Comparison of ENCODE assay signal across 14 mouse cellular contexts in genomic region chr1:144353320-144353719, GRCm38 (mm10).
DNase-seq lines count a peak whose midpoint lies in the region; ATAC-seq and TF ChIP-seq lines count a peak whose summit lies in the region.
"Had no signal": no experiment of that assay in that cellular context is flagged by ENCODE, and none has a peak within 500 bp of the region (broad histone marks: within the 10 kb centered on the region; RNA-seq: fewer than 3 reads in every experiment).

No protein-coding gene starts in this region.

- TF ChIP-seq RAD21 in MEL (IDR thresholded peaks at IDR 0.05; ENCODE audit: low read depth, low read length), result peak; percentile 87

- no peaks in the 10 kb centered on the region for H3K4me1 ChIP-seq in hindbrain, embryonic 14.5 days (replicated peaks; ENCODE audit: control insufficient read depth, insufficient read depth, low read length)
- H3K4me1 ChIP-seq in hindbrain, embryonic 10.5 days (replicated peaks), result no peaks in the 10 kb centered on the region
- no peaks in the 10 kb centered on the region for H3K4me1 ChIP-seq in MEL (ENCODE audit: control insufficient read depth in 1 of 2, insufficient read depth in 2 of 2, low read length in 2 of 2)

- H3K27ac ChIP-seq in hindbrain, embryonic 14.5 days, result no peak overlapping the region
- no peak overlapping the region for H3K27ac ChIP-seq in hindbrain, embryonic 10.5 days
- H3K27ac ChIP-seq in MEL (ENCODE audit: control insufficient read depth, low read depth, low read length), result no peak overlapping the region

- peak; percentile 33 for DNase-seq in hindbrain, embryonic 14.5 days (ENCODE audit: low spot score)
- DNase-seq in hindbrain, embryonic 10.5 days (ENCODE audit: low spot score), result no peak
- DNase-seq in lung, postnatal 25 days (ENCODE audit: low spot score), result peak; percentile 6
- no peak for DNase-seq in lung, postnatal 4 days
- peak; percentile 48 for DNase-seq in MEL (ENCODE audit: low read depth, low spot score)
- no peak for DNase-seq in T-cell, adult 2 months (ENCODE audit: low spot score)
- no peak for DNase-seq in urinary bladder, adult 2 months (ENCODE audit: low spot score)
- DNase-seq: cerebellum, adult 9-11 months; gastrocnemius, postnatal 14 days; left cerebral cortex, postnatal 4 days; thymus, postnatal 14 days had no signal

- no peak for TF ChIP-seq POLR2A in MEL (IDR thresholded peaks at IDR 0.05; ENCODE audit: control insufficient read depth in 1 of 2, insufficient read depth in 1 of 2, low read depth in 1 of 2, low read length in 2 of 2, poor library complexity in 1 of 2)

- no peak overlapping the region for H3K4me3 ChIP-seq in hindbrain, embryonic 14.5 days (replicated peaks; ENCODE audit: low read length)
- H3K4me3 ChIP-seq in hindbrain, embryonic 10.5 days, result no peak overlapping the region
- no peak overlapping the region for H3K4me3 ChIP-seq in MEL (ENCODE audit: control insufficient read depth in 1 of 2, insufficient read depth in 1 of 2, low read depth in 2 of 2, low read length in 2 of 2)
- H3K4me3 ChIP-seq: myocyte had no signal

- H3K79me2 ChIP-seq in MEL (ENCODE audit: control insufficient read depth, insufficient read depth, low read length, poor library complexity), result no peaks in the 10 kb centered on the region

- no peak overlapping the region for H3K9ac ChIP-seq in hindbrain, embryonic 14.5 days
- H3K9ac ChIP-seq in MEL (ENCODE audit: control insufficient read depth, low read depth, low read length, poor library complexity, severe bottlenecking), result no peak overlapping the region

- no peak for ATAC-seq in hindbrain, embryonic 14.5 days (ENCODE audit: low FRiP score)
- ATAC-seq in megakaryocyte progenitor cell, adult 5-6 weeks (replicated peaks; ENCODE audit: poor library complexity), result peak; percentile 73
- ATAC-seq: intestine, embryonic 16.5 days had no signal

- H3K4me2 ChIP-seq in hindbrain, embryonic 14.5 days (replicated peaks), result no peak overlapping the region

- no peaks in the 10 kb centered on the region for H3K27me3 ChIP-seq in hindbrain, embryonic 14.5 days (ENCODE audit: control insufficient read depth, insufficient read depth, low read length)
- H3K27me3 ChIP-seq in hindbrain, embryonic 10.5 days (ENCODE audit: insufficient read depth, poor library complexity, severe bottlenecking), result no peaks in the 10 kb centered on the region
- H3K27me3 ChIP-seq in MEL (ENCODE audit: control insufficient read depth in 1 of 2, insufficient read depth in 2 of 2, low read length in 2 of 2), result no peaks in the 10 kb centered on the region

- peak in 1 of 3 experiments; percentile 78; a peak in 2 of 6 replicates for TF ChIP-seq CTCF in MEL (IDR thresholded peaks at IDR 0.05 in 2 of 3, conservative IDR thresholded peaks at IDR 0.05 in 1 of 3; ENCODE audit: control insufficient read depth in 1 of 3, insufficient read depth in 1 of 3, low read depth in 2 of 3, low read length in 3 of 3, poor library complexity in 1 of 3, severe bottlenecking in 1 of 3)

- no peak for TF ChIP-seq EP300 in MEL (IDR thresholded peaks at IDR 0.05; ENCODE audit: low read depth in 1 of 2, low read length in 2 of 2)

- no peaks in the 10 kb centered on the region for H3K36me3 ChIP-seq in hindbrain, embryonic 14.5 days (replicated peaks; ENCODE audit: control insufficient read depth, insufficient read depth)
- no peaks in the 10 kb centered on the region for H3K36me3 ChIP-seq in hindbrain, embryonic 10.5 days
- H3K36me3 ChIP-seq in MEL (ENCODE audit: control insufficient read depth in 1 of 2, insufficient read depth in 2 of 2, low read length in 2 of 2), result no peaks in the 10 kb centered on the region

- H3K9me3 ChIP-seq in hindbrain, embryonic 14.5 days (ENCODE audit: control insufficient read depth, low read length), result no peaks in the 10 kb centered on the region
- no peaks in the 10 kb centered on the region for H3K9me3 ChIP-seq in hindbrain, embryonic 10.5 days
- H3K9me3 ChIP-seq in MEL (replicated peaks; ENCODE audit: insufficient read depth, low read length), result no peaks in the 10 kb centered on the region

TF ChIP-seq in MEL, 35 proteins besides CTCF, POLR2A, EP300 and RAD21:
- no peak for TF ChIP-seq CHD2 (IDR thresholded peaks at IDR 0.05; ENCODE audit: low read length)
- TF ChIP-seq BHLHE40 (IDR thresholded peaks at IDR 0.05; ENCODE audit: borderline replicate concordance, low read depth, low read length), result no peak
- no peak for TF ChIP-seq ZNF384 (IDR thresholded peaks at IDR 0.05; ENCODE audit: low read depth, low read length)
- no peak for TF ChIP-seq USF2 (IDR thresholded peaks at IDR 0.05; ENCODE audit: borderline replicate concordance in 1 of 2, insufficient read depth in 1 of 2, low read depth in 1 of 2, low read length in 2 of 2)
- peak; percentile 96 for TF ChIP-seq SMC3 (IDR thresholded peaks at IDR 0.05; ENCODE audit: low read depth, low read length)
- no peak for TF ChIP-seq MAFK (IDR thresholded peaks at IDR 0.05; ENCODE audit: borderline replicate concordance, low read depth, low read length)
- no peak for TF ChIP-seq ZKSCAN1 (IDR thresholded peaks at IDR 0.05; ENCODE audit: low read depth, low read length)
- peak; percentile 91 for TF ChIP-seq ZC3H11A (IDR thresholded peaks at IDR 0.05; ENCODE audit: low read depth, low read length)
- TF ChIP-seq GABPA (IDR thresholded peaks at IDR 0.05; ENCODE audit: low read depth, low read length), result no peak
TF ChIP-seq in MEL: peak in this region for 2.

Comparison
In these comparisons a context has a peak if more than half of its experiments do, and no peak if none do; other contexts are left out.
1. DNase-seq: peak in hindbrain, embryonic 14.5 days (single experiment), lung, postnatal 25 days (single experiment) and MEL (single experiment); none in hindbrain, embryonic 10.5 days (single experiment), lung, postnatal 4 days (0 of 2), T-cell, adult 2 months (single experiment) and urinary bladder, adult 2 months (single experiment).